8 mouse cellular contexts compared by ENCODE assay signal in genomic region chr11:100355972-100356818, GRCm38 (mm10). TPM values are rescaled to one million over a fixed set of nuclear protein-coding genes. Genes with fewer than 3 reads are reported as not detected.
DNase-seq lines count a peak whose midpoint lies in the region; ATAC-seq and TF ChIP-seq lines count a peak whose summit lies in the region.

Hap1 (minus strand) TSS chr11:100356128.

- DNase-seq in T-cell, adult 2 months (ENCODE audit: low spot score): peak; percentile 47
- peak; percentile 84 to 87 for DNase-seq in cerebellum, postnatal 14 days
- peak; percentile 79 to 81 for DNase-seq in frontal cortex, postnatal 36 days (ENCODE audit: low spot score in 2 of 2)
- DNase-seq in hindbrain, postnatal 0 days (ENCODE audit: low spot score): peak; percentile 90
- peak; percentile 74 to 78 for DNase-seq in left cerebral cortex, adult 2 months (ENCODE audit: extremely low spot score in 1 of 2, low spot score in 2 of 2)
- DNase-seq in lung, postnatal 4 days: peak; percentile 72 to 74
- peak; percentile 87 for DNase-seq in retina, embryonic 14.5 days (ENCODE audit: low spot score)
- peak; percentile 75 for DNase-seq in thymus, postnatal 4 days

- peak within 1 kb of the TSS; percentile 84 for H3K27ac ChIP-seq in hindbrain, postnatal 0 days
- peak within 1 kb of the TSS; percentile 80 for H3K27ac ChIP-seq in left cerebral cortex, adult 2 months

- H3K4me3 ChIP-seq in hindbrain, postnatal 0 days (ENCODE audit: low read length): peak within 1 kb of the TSS; percentile 65
- peak within 1 kb of the TSS; percentile 94 for H3K4me3 ChIP-seq in left cerebral cortex, adult 2 months

- H3K9ac ChIP-seq in hindbrain, postnatal 0 days (replicated peaks; ENCODE audit: low read length): peak within 1 kb of the TSS; percentile 63

- H3K27me3 ChIP-seq in hindbrain, postnatal 0 days (ENCODE audit: insufficient read depth, low read length): no peaks in the 10 kb centered on the region

- WGBS in hindbrain, postnatal 0 days: 1% methylated on average over 49 of the region's 49 CpGs

- H3K4me1 ChIP-seq in hindbrain, postnatal 0 days (ENCODE audit: insufficient read depth, low read length): 0 out of 2 replicates have a peak, but pooled peaks cover 2% of the 10 kb centered on the region

- peak; percentile 78 for ATAC-seq in hindbrain, postnatal 0 days

- intact Hi-C loops in left cerebral cortex, adult 2 months (cut with DNase I): no loop called here

- no peaks in the 10 kb centered on the region for H3K9me3 ChIP-seq in hindbrain, postnatal 0 days (ENCODE audit: low read length)

- peak within 1 kb of the TSS; percentile 84 for H3K4me2 ChIP-seq in hindbrain, postnatal 0 days (ENCODE audit: low read depth, low read length)

- H3K36me3 ChIP-seq in hindbrain, postnatal 0 days (ENCODE audit: insufficient read depth, low read length): peaks cover 7% of the 10 kb centered on the region; the same call in 1 of the 2 replicates

- TF ChIP-seq CTCF in hindbrain, postnatal 0 days (IDR thresholded peaks at IDR 0.05; ENCODE audit: low read depth): no peak
- no peak; the same call in 1 of the 2 replicates for TF ChIP-seq CTCF in left cerebral cortex, adult 2 months (IDR thresholded peaks at IDR 0.05)

RNA-seq across cellular contexts. Expression of gene Hap1, which starts in this region (rescaled TPM):
- 530 and 555 TPM in 2 replicates for total RNA-seq in hindbrain, postnatal 0 days (2014; rRNA removed)
- polyA plus RNA-seq in hindbrain, postnatal 0 days (2015; fragmentation: Nextera tagmentation; extraction: Ambion mirVana): 344 and 395 TPM in 2 replicates
- total RNA-seq in left cerebral cortex, adult 2 months (2021): 100 to 1,000 TPM; 150 to 194 TPM

Comparison
In these comparisons a context has a peak if more than half of its experiments do, and no peak if none do; other contexts are left out.
1. Peak in every context shown above with its lines: DNase-seq, ATAC-seq, H3K4me3 ChIP-seq and H3K27ac ChIP-seq.